Mouse (Mus musculus): Measurements from ENCODE around the gene Slc25a13. TPM values are rescaled to one million over a fixed set of nuclear protein-coding genes. Genes with fewer than 3 reads are reported as not detected.

Slc25a13 gene
- polyA plus RNA-seq, 1 experiment from 2014 or later, result 167 TPM

- H3K9ac ChIP-seq (replicated peaks), result peak overlapping the region; percentile 95
- peaks cover 16% of the 10 kb centered on the region; the same call in 1 of the 2 replicates for H3K4me1 ChIP-seq (ENCODE audit: insufficient read depth)
- H3K27me3 ChIP-seq (ENCODE audit: insufficient read depth, low read length), result no peaks in the 10 kb centered on the region
- no peak for TF ChIP-seq EP300 (IDR thresholded peaks at IDR 0.05; ENCODE audit: low read depth)
- no peak for TF ChIP-seq CTCF (IDR thresholded peaks at IDR 0.05; ENCODE audit: low read depth)
- H3K4me2 ChIP-seq (ENCODE audit: low read depth, low read length), result peak overlapping the region; percentile 89
- peak overlapping the region; percentile 76 for H3K4me3 ChIP-seq (ENCODE audit: low read depth, low read length)
- ATAC-seq, result peak; percentile 48
- no peaks in the 10 kb centered on the region for H3K36me3 ChIP-seq (replicated peaks; ENCODE audit: insufficient read depth, low read length)
- WGBS (ENCODE audit: insufficient replicate concordance), result 15% methylated on average over 5 of the region's 5 CpGs
- no peaks in the 10 kb centered on the region for H3K9me3 ChIP-seq (ENCODE audit: low read length)
- peak overlapping the region; percentile 98 for H3K27ac ChIP-seq (ENCODE audit: low read depth)
- no peak for DNase-seq
Observed at GRCm38 (mm10) chr6:6217286-6217625, 283 bp upstream of the Slc25a13 start.

GRCm38 (mm10) chr6:6216120-6216506 is 860 bp downstream of the Slc25a13 start:
- Histone ChIP-seq H3K4me1 (ENCODE audit: insufficient read depth) (peaks cover 16% of the 10 kb centered on the region; the same call in 1 of the 2 replicates), H3K9ac (replicated peaks) (peak overlapping the region; percentile 95), H3K4me3 (ENCODE audit: low read depth, low read length) (peak overlapping the region; percentile 76), H3K36me3 (replicated peaks; ENCODE audit: insufficient read depth, low read length) (no peaks in the 10 kb centered on the region), H3K27me3 (ENCODE audit: insufficient read depth, low read length) (no peaks in the 10 kb centered on the region), H3K27ac (ENCODE audit: low read depth) (peak overlapping the region; percentile 98), H3K9me3 (ENCODE audit: low read length) (no peaks in the 10 kb centered on the region), H3K4me2 (ENCODE audit: low read depth, low read length) (peak overlapping the region; percentile 89)
- ATAC-seq, result no peak
- DNase-seq, result no peak
- 41% methylated on average over 5 of the region's 5 CpGs for WGBS (ENCODE audit: insufficient replicate concordance)
- TF ChIP-seq CTCF (IDR thresholded peaks at IDR 0.05; ENCODE audit: low read depth) (no peak), EP300 (IDR thresholded peaks at IDR 0.05; ENCODE audit: low read depth) (no peak)

- TF ChIP-seq CTCF (IDR thresholded peaks at IDR 0.05; ENCODE audit: low read depth), result no peak
- TF ChIP-seq EP300 (IDR thresholded peaks at IDR 0.05; ENCODE audit: low read depth), result no peak
- Histone ChIP-seq H3K36me3 (replicated peaks; ENCODE audit: insufficient read depth, low read length) (no peaks in the 10 kb centered on the region), H3K4me3 (ENCODE audit: low read depth, low read length) (peak overlapping the region; percentile 11; the same call in 1 of the 2 replicates), H3K4me2 (ENCODE audit: low read depth, low read length) (peak overlapping the region; percentile 89), H3K4me1 (ENCODE audit: insufficient read depth) (peaks cover 35% of the 10 kb centered on the region), H3K27me3 (ENCODE audit: insufficient read depth, low read length) (no peaks in the 10 kb centered on the region), H3K27ac (ENCODE audit: low read depth) (peak overlapping the region; percentile 26), H3K9ac (replicated peaks) (0 out of 2 replicates have a peak overlapping the region, but pooled peaks have one; percentile 18), H3K9me3 (ENCODE audit: low read length) (no peaks in the 10 kb centered on the region)
- WGBS (ENCODE audit: insufficient replicate concordance), result 66% methylated on average over 8 of the region's 8 CpGs
- DNase-seq (no peak), ATAC-seq (no peak)
Observed at GRCm38 (mm10) chr6:6212360-6213310, 4.3 kb downstream of the Slc25a13 start.

GRCm38 (mm10) chr6:6211958-6212357 is 5.0 kb downstream of the Slc25a13 start:
- no peak for DNase-seq
- peak overlapping the region; percentile 11; the same call in 1 of the 2 replicates for H3K4me3 ChIP-seq (ENCODE audit: low read depth, low read length)
- no peak for TF ChIP-seq EP300 (IDR thresholded peaks at IDR 0.05; ENCODE audit: low read depth)
- no peak for TF ChIP-seq CTCF (IDR thresholded peaks at IDR 0.05; ENCODE audit: low read depth)
- H3K4me2 ChIP-seq (ENCODE audit: low read depth, low read length), result peak overlapping the region; percentile 89
- no peaks in the 10 kb centered on the region for H3K36me3 ChIP-seq (replicated peaks; ENCODE audit: insufficient read depth, low read length)
- no peaks in the 10 kb centered on the region for H3K27me3 ChIP-seq (ENCODE audit: insufficient read depth, low read length)
- peaks cover 37% of the 10 kb centered on the region for H3K4me1 ChIP-seq (ENCODE audit: insufficient read depth)
- peak overlapping the region; percentile 26; the same call in 1 of the 2 replicates for H3K27ac ChIP-seq (ENCODE audit: low read depth)
- no peak for ATAC-seq
- no peak overlapping the region for H3K9ac ChIP-seq (replicated peaks)
- no peaks in the 10 kb centered on the region for H3K9me3 ChIP-seq (ENCODE audit: low read length)
- 84% methylated on average over 3 of the region's 3 CpGs for WGBS (ENCODE audit: insufficient replicate concordance)

GRCm38 (mm10) chr6:6210637-6211036 is 6.3 kb downstream of the Slc25a13 start:
- ATAC-seq, result no peak

DNA sequence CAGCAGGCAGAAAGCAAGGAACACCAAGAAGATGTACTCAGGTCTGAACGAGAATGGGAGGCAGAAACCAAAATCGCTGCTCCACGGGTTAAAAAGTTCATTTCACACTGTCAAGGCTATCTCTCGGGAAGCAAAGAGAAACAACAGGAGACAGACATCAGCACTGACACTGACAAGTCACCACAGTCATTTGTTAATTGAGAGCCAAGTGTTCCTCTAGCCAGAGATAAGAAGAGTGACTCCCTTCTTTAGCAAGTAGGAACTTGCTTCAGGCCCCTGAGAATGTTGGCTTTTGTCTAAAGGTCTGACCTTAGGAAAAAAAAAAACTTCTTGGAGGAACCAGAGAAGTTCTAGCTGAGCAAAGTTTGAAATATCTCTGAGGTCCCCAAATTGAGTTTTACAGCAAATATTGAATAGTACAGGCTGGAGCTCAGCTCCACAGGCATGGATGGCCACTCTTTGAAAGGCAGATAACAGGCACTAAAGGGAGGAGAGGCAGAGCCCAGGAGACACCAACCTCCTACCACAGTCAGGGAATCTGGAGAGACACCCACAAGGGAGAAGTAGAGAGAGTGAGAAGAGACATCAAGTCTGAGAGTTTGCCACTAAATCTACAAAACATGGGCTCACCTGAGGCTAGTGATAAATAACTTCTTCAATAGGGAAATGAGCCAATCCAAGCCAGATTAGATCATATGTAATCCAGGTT is 8.5 kb downstream of the Slc25a13 start:
- TF ChIP-seq EP300 (IDR thresholded peaks at IDR 0.05; ENCODE audit: low read depth) (no peak), CTCF (IDR thresholded peaks at IDR 0.05; ENCODE audit: low read depth) (no peak)
- peak overlapping the region; percentile 35; the same call in 1 of the 2 replicates for H3K9ac ChIP-seq (replicated peaks)
- no peak overlapping the region for H3K4me3 ChIP-seq (ENCODE audit: low read depth, low read length)
- H3K9me3 ChIP-seq (ENCODE audit: low read length), result no peaks in the 10 kb centered on the region
- H3K27ac ChIP-seq (ENCODE audit: low read depth), result peak overlapping the region; percentile 77
- H3K4me1 ChIP-seq (ENCODE audit: insufficient read depth), result peaks cover 47% of the 10 kb centered on the region
- DNase-seq (no peak), ATAC-seq (no peak)
- 9% methylated on average over 4 of the region's 4 CpGs for WGBS (ENCODE audit: insufficient replicate concordance)
- H3K27me3 ChIP-seq (ENCODE audit: insufficient read depth, low read length), result no peaks in the 10 kb centered on the region
- H3K4me2 ChIP-seq (ENCODE audit: low read depth, low read length), result peak overlapping the region; percentile 11; the same call in 1 of the 2 replicates
- no peaks in the 10 kb centered on the region for H3K36me3 ChIP-seq (replicated peaks; ENCODE audit: insufficient read depth, low read length)

More at GRCm38 (mm10) chr6:6210637-6211036, 6.3 kb downstream of the Slc25a13 start:
- Histone ChIP-seq H3K4me3 (ENCODE audit: low read depth, low read length) (no peak overlapping the region), H3K36me3 (replicated peaks; ENCODE audit: insufficient read depth, low read length) (no peaks in the 10 kb centered on the region), H3K9ac (replicated peaks) (no peak overlapping the region), H3K4me1 (ENCODE audit: insufficient read depth) (peaks cover 36% of the 10 kb centered on the region), H3K4me2 (ENCODE audit: low read depth, low read length) (no peak overlapping the region), H3K27me3 (ENCODE audit: insufficient read depth, low read length) (no peaks in the 10 kb centered on the region), H3K27ac (ENCODE audit: low read depth) (peak overlapping the region; percentile 77; the same call in 1 of the 2 replicates), H3K9me3 (ENCODE audit: low read length) (no peaks in the 10 kb centered on the region)
- WGBS (ENCODE audit: insufficient replicate concordance), result 93% methylated on average over 7 of the region's 7 CpGs
- no peak for TF ChIP-seq EP300 (IDR thresholded peaks at IDR 0.05; ENCODE audit: low read depth)
- no peak for TF ChIP-seq CTCF (IDR thresholded peaks at IDR 0.05; ENCODE audit: low read depth)
- no peak for DNase-seq
